In genomic region chr17:46543661-46544060, GRCm38 (mm10) we compare ENCODE assay signal across 30 mouse cellular contexts. TPM values are rescaled to one million over a fixed set of nuclear protein-coding genes. Genes with fewer than 3 reads are reported as not detected.
DNase-seq lines count a peak whose midpoint lies in the region; ATAC-seq and TF ChIP-seq lines count a peak whose summit lies in the region.
"Had no signal": no experiment of that assay in that cellular context is flagged by ENCODE, and none has a peak within 500 bp of the region (broad histone marks: within the 10 kb centered on the region; RNA-seq: fewer than 3 reads in every experiment).

No protein-coding gene starts in this region.

- ATAC-seq in embryonic facial prominence, embryonic 12.5 days (ENCODE audit: insufficient number of reproducible peaks, insufficient read depth, low FRiP score, low TSS enrichment): no peak
- ATAC-seq: forebrain, embryonic 14.5 days; inflammation-experienced regulatory T-cells, adult 6 months; liver, embryonic 12.5 days; liver, postnatal 0 days had no signal

- 0 out of 2 replicates have a peak overlapping the region, but pooled peaks have one; percentile 0 for H3K9ac ChIP-seq in embryonic facial prominence, embryonic 12.5 days
- H3K9ac ChIP-seq: hindbrain, embryonic 15.5 days; liver, embryonic 12.5 days; liver, postnatal 0 days; midbrain, embryonic 12.5 days; stomach, embryonic 15.5 days had no signal

- 89% methylated on average over 12 of the region's 12 CpGs for WGBS in embryonic facial prominence, embryonic 12.5 days
- WGBS in embryonic facial prominence, embryonic 10.5 days: 92% methylated on average over 12 of the region's 12 CpGs
- 96% methylated on average over 12 of the region's 12 CpGs for WGBS in thymus, adult 2 months

- TF ChIP-seq CTCF in layer of hippocampus, adult 2 months (conservative IDR thresholded peaks at IDR 0.05): no peak
- TF ChIP-seq CTCF in thymus, adult 2 months (IDR thresholded peaks at IDR 0.05; ENCODE audit: borderline replicate concordance, control insufficient read depth, extremely low read depth, insufficient read depth, low read length, poor library complexity): no peak

- H3K9me3 ChIP-seq in embryonic facial prominence, embryonic 12.5 days: no peaks in the 10 kb centered on the region
- no peaks in the 10 kb centered on the region for H3K9me3 ChIP-seq in embryonic facial prominence, embryonic 10.5 days
- H3K9me3 ChIP-seq: hindbrain, embryonic 15.5 days; liver, embryonic 12.5 days; megakaryocyte, embryonic 14.5 days; midbrain, embryonic 12.5 days; stomach, embryonic 15.5 days had no signal

- no peak overlapping the region for H3K4me2 ChIP-seq in embryonic facial prominence, embryonic 12.5 days (replicated peaks)
- H3K4me2 ChIP-seq: heart, embryonic 11.5 days; hindbrain, embryonic 15.5 days; liver, embryonic 12.5 days; midbrain, embryonic 12.5 days; stomach, embryonic 15.5 days had no signal

- no peak for TF ChIP-seq POLR2A in thymus, adult 2 months (IDR thresholded peaks at IDR 0.05; ENCODE audit: control insufficient read depth, extremely low read depth, insufficient read depth, low read length, poor library complexity)

- DNase-seq in embryonic facial prominence, embryonic 10.5 days (ENCODE audit: low spot score): no peak
- DNase-seq in layer of hippocampus, adult 2 months (ENCODE audit: low spot score in 2 of 2): no peak
- DNase-seq in layer of hippocampus, postnatal 14 days (ENCODE audit: low spot score in 2 of 2): no peak
- DNase-seq in right cerebral cortex, adult 2 months (ENCODE audit: low spot score in 2 of 2): peak; percentile 39 to 42
- no peak for DNase-seq in right cerebral cortex, postnatal 14 days
- no peak for DNase-seq in thymus, adult 2 months
- DNase-seq: adrenal gland, postnatal 25 days; cerebellum, adult 18-20 months; cerebellum, postnatal 10 days; gastrocnemius, adult 2 months; gastrocnemius, postnatal 36 days; heart, adult 18-20 months; heart, postnatal 4 days; kidney, adult 11 months; kidney, postnatal 14 days; liver, postnatal 0 days; lung, postnatal 4 days; right cerebral cortex, postnatal 25 days; thymus, postnatal 14 days had no signal

- no peak overlapping the region for H3K4me3 ChIP-seq in embryonic facial prominence, embryonic 12.5 days
- H3K4me3 ChIP-seq in embryonic facial prominence, embryonic 10.5 days: no peak overlapping the region
- peak overlapping the region; percentile 13 for H3K4me3 ChIP-seq in layer of hippocampus, adult 2 months
- H3K4me3 ChIP-seq in thymus, adult 2 months (ENCODE audit: control insufficient read depth, insufficient read depth, low read length): no peak overlapping the region
- H3K4me3 ChIP-seq: gastrocnemius, adult 2 months; hindbrain, embryonic 15.5 days; liver, embryonic 12.5 days; megakaryocyte, embryonic 14.5 days; midbrain, embryonic 12.5 days; stomach, embryonic 15.5 days had no signal

- peaks cover 26% of the 10 kb centered on the region for H3K36me3 ChIP-seq in embryonic facial prominence, embryonic 12.5 days
- H3K36me3 ChIP-seq in embryonic facial prominence, embryonic 10.5 days (replicated peaks): peaks cover 23% of the 10 kb centered on the region
- H3K36me3 ChIP-seq in thymus, adult 2 months (ENCODE audit: control insufficient read depth, insufficient read depth, low read length): peaks cover 5% of the 10 kb centered on the region

- H3K27ac ChIP-seq in embryonic facial prominence, embryonic 12.5 days: no peak overlapping the region
- no peak overlapping the region for H3K27ac ChIP-seq in embryonic facial prominence, embryonic 10.5 days (replicated peaks)
- peak overlapping the region; percentile 62 for H3K27ac ChIP-seq in layer of hippocampus, adult 2 months
- no peak overlapping the region for H3K27ac ChIP-seq in thymus, adult 2 months (ENCODE audit: control insufficient read depth, insufficient read depth, low read length)
- H3K27ac ChIP-seq: gastrocnemius, adult 2 months; hindbrain, embryonic 15.5 days; liver, embryonic 12.5 days; midbrain, embryonic 12.5 days; stomach, embryonic 15.5 days had no signal

- H3K4me1 ChIP-seq in embryonic facial prominence, embryonic 12.5 days: peaks cover 30% of the 10 kb centered on the region
- H3K4me1 ChIP-seq in embryonic facial prominence, embryonic 10.5 days: peaks cover 43% of the 10 kb centered on the region
- H3K4me1 ChIP-seq in thymus, adult 2 months (replicated peaks; ENCODE audit: control insufficient read depth, insufficient read depth, low read length): peaks cover 5% of the 10 kb centered on the region

- peaks cover 13% of the 10 kb centered on the region; the same call in 1 of the 2 replicates for H3K27me3 ChIP-seq in embryonic facial prominence, embryonic 12.5 days
- peaks cover 69% of the 10 kb centered on the region for H3K27me3 ChIP-seq in embryonic facial prominence, embryonic 10.5 days (replicated peaks; ENCODE audit: low read depth, poor library complexity, severe bottlenecking)
- peaks cover 3% of the 10 kb centered on the region; the same call in 1 of the 2 replicates for H3K27me3 ChIP-seq in thymus, adult 2 months (ENCODE audit: control insufficient read depth, insufficient read depth, low read length)
- H3K27me3 ChIP-seq: hindbrain, embryonic 15.5 days; stomach, embryonic 15.5 days had no signal

RNA-seq across cellular contexts. Expression of gene Cul9, which starts 2.5 kb away (rescaled TPM):
- polyA plus RNA-seq in embryonic facial prominence, embryonic 12.5 days (2016; fragmentation: Nextera tagmentation; extraction: Ambion mirVana): 12.4 and 13.4 TPM in 2 replicates
- 5.2 and 6.1 TPM in 2 replicates for polyA plus RNA-seq in embryonic facial prominence, embryonic 10.5 days (2016; fragmentation: Nextera tagmentation; extraction: Ambion mirVana)
- 10 to 100 TPM; 66.1 to 68.4 TPM for total RNA-seq in layer of hippocampus, adult 2 months (2021)
- total RNA-seq in layer of hippocampus, postnatal 14 days (2021): 10 to 100 TPM; 42.7 to 43.9 TPM
- polyA plus RNA-seq in thymus, adult 2 months (2012; rRNA removed): 21.8 and 22.0 TPM in 2 replicates

RNA-seq across cellular contexts. Expression of gene Srf, which starts 12.3 kb away (rescaled TPM):
- 10.5 and 12.0 TPM in 2 replicates for polyA plus RNA-seq in embryonic facial prominence, embryonic 12.5 days (2016; fragmentation: Nextera tagmentation; extraction: Ambion mirVana)
- 5.6 and 7.0 TPM in 2 replicates for polyA plus RNA-seq in embryonic facial prominence, embryonic 10.5 days (2016; fragmentation: Nextera tagmentation; extraction: Ambion mirVana)
- total RNA-seq in layer of hippocampus, adult 2 months (2021): 10 to 100 TPM; 75.7 to 90.9 TPM
- 10 to 100 TPM; 62.7 to 65.5 TPM for total RNA-seq in layer of hippocampus, postnatal 14 days (2021)
- 297 and 310 TPM in 2 replicates for polyA plus RNA-seq in thymus, adult 2 months (2012; rRNA removed)

RNA-seq across cellular contexts. Expression of gene Dnph1, which starts 47.1 kb away (rescaled TPM):
- 58.2 and 63.4 TPM in 2 replicates for polyA plus RNA-seq in embryonic facial prominence, embryonic 12.5 days (2016; fragmentation: Nextera tagmentation; extraction: Ambion mirVana)
- polyA plus RNA-seq in embryonic facial prominence, embryonic 10.5 days (2016; fragmentation: Nextera tagmentation; extraction: Ambion mirVana): 79.9 and 81.6 TPM in 2 replicates
- 1 to 10 TPM; 4.8 to 6.2 TPM for total RNA-seq in layer of hippocampus, adult 2 months (2021)
- 1 to 10 TPM; 5.7 TPM for total RNA-seq in layer of hippocampus, postnatal 14 days (2021)
- 14.0 and 17.7 TPM in 2 replicates for polyA plus RNA-seq in thymus, adult 2 months (2012; rRNA removed)
- total RNA-seq: monocyte, adult 5-6 weeks had no signal

RNA-seq across cellular contexts. Expression of gene Ttbk1, which starts 56.2 kb away (rescaled TPM):
- polyA plus RNA-seq in embryonic facial prominence, embryonic 12.5 days (2016; fragmentation: Nextera tagmentation; extraction: Ambion mirVana): 0.88 and 1.3 TPM in 2 replicates
- polyA plus RNA-seq in embryonic facial prominence, embryonic 10.5 days (2016; fragmentation: Nextera tagmentation; extraction: Ambion mirVana): 0.67 and 0.80 TPM in 2 replicates
- 100 to 1,000 TPM; 119 to 122 TPM for total RNA-seq in layer of hippocampus, adult 2 months (2021)
- 100 to 1,000 TPM; 123 to 125 TPM for total RNA-seq in layer of hippocampus, postnatal 14 days (2021)
- polyA plus RNA-seq in thymus, adult 2 months (2012; rRNA removed): 1.0 and 1.1 TPM in 2 replicates
- total RNA-seq: common myeloid progenitor, adult 5-6 weeks had no signal
- polyA plus RNA-seq: liver, postnatal 0 days had no signal

Comparison
In these comparisons a context has a peak if more than half of its experiments do, and no peak if none do; other contexts are left out.
1. DNase-seq: peak in right cerebral cortex, adult 2 months (2 of 2); none in embryonic facial prominence, embryonic 10.5 days (single experiment), layer of hippocampus, adult 2 months (0 of 2), layer of hippocampus, postnatal 14 days (0 of 2), right cerebral cortex, postnatal 14 days (single experiment) and thymus, adult 2 months (single experiment).
2. RNA of gene Srf, which starts 12.3 kb away (polyA plus RNA-seq): 297 to 310 TPM in thymus, adult 2 months; 10.5 to 12.0 TPM in embryonic facial prominence, embryonic 12.5 days and 5.6 to 7.0 TPM in embryonic facial prominence, embryonic 10.5 days; every median in the first group is over 10 times any median in the second.